Mouse (Mus musculus): ENCODE measurements at regions not wholly inside any gene's neighbourhood (a gene's known extent, or its start where the extent isn't known, plus 50 kb on each side); places are given as distances from the start of the nearest gene placed in this dataset.
A peak's percentile ranks its signal among the peaks of the same experiment; 100 is the strongest.

- Histone ChIP-seq H3K4me2 (ENCODE audit: low read length) (no peak overlapping the region), H3K36me3 (ENCODE audit: control insufficient read depth, insufficient read depth, low read length) (no peaks in the 10 kb centered on the region), H3K4me3 (ENCODE audit: low read depth, low read length) (no peak overlapping the region), H3K4me1 (ENCODE audit: control insufficient read depth, insufficient read depth, low read length) (0 out of 2 replicates have a peak, but pooled peaks cover 2% of the 10 kb centered on the region), H3K27me3 (ENCODE audit: control insufficient read depth, insufficient read depth, low read depth, low read length) (no peaks in the 10 kb centered on the region), H3K27ac (ENCODE audit: low read length) (peak overlapping the region; percentile 47), H3K9me3 (replicated peaks; ENCODE audit: control insufficient read depth, low read length, poor library complexity, severe bottlenecking) (no peaks in the 10 kb centered on the region), H3K9ac (ENCODE audit: low read depth, low read length) (no peak overlapping the region)
- 60% methylated on average over 7 of the region's 7 CpGs for WGBS
- peak; percentile 79 for ATAC-seq
Observed at GRCm38 (mm10) chr3:4444611-4445394, 1305.8 kb upstream of the Gm8797 start.

- H3K4me3 ChIP-seq (ENCODE audit: low read depth, low read length), result no peak overlapping the region
- H3K36me3 ChIP-seq (ENCODE audit: control insufficient read depth, insufficient read depth, low read length), result no peaks in the 10 kb centered on the region
- ATAC-seq, result no peak
- H3K27ac ChIP-seq (ENCODE audit: low read length), result no peak overlapping the region
- H3K9me3 ChIP-seq (replicated peaks; ENCODE audit: control insufficient read depth, low read length, poor library complexity, severe bottlenecking), result no peaks in the 10 kb centered on the region
- no peaks in the 10 kb centered on the region for H3K4me1 ChIP-seq (ENCODE audit: control insufficient read depth, insufficient read depth, low read length)
- H3K9ac ChIP-seq (ENCODE audit: low read depth, low read length), result no peak overlapping the region
- no peaks in the 10 kb centered on the region for H3K27me3 ChIP-seq (ENCODE audit: control insufficient read depth, insufficient read depth, low read depth, low read length)
- no peak overlapping the region for H3K4me2 ChIP-seq (ENCODE audit: low read length)
Observed at GRCm38 (mm10) chr3:4468031-4468430, 1282.6 kb upstream of the Gm8797 start.

Data from midbrain, embryonic 16.5 days (tissue).